Mouse (Mus musculus) intestine, embryonic 16.5 days (tissue): ENCODE data around the gene Hint1. TPM values are rescaled to one million over a fixed set of nuclear protein-coding genes. Genes with fewer than 3 reads are reported as not detected.

Experiments
- ATAC-seq: fragments of 200-750 bp; cut with Nextera tagmentation; 2 replicates; pipeline ENCODE4 v1.8.0; 2017; ENCODE audit warnings: moderate TSS enrichment, moderate library complexity
- H3K27ac ChIP-seq: fragments of 300-500 bp; sonication (generic); 2 replicates; pipeline ENCODE4 v1.5.1; 2014; ENCODE audit warnings: mild to moderate bottlenecking, low read length
- H3K27me3 ChIP-seq: fragments of 300-500 bp; sonication (generic); replicated peaks from 2 replicates; pipeline ENCODE4 v1.6.1; 2014; ENCODE audit warnings: low read length, control low read depth, mixed read lengths; ENCODE audit not compliant: control insufficient read depth, insufficient read depth
- H3K36me3 ChIP-seq: fragments of 300-500 bp; sonication (generic); 2 replicates; pipeline ENCODE4 v1.6.1; 2014; ENCODE audit warnings: low read length, control low read depth; ENCODE audit not compliant: control insufficient read depth, insufficient read depth
- H3K4me1 ChIP-seq: fragments of 300-500 bp; sonication (generic); 2 replicates; pipeline ENCODE4 v1.6.1; 2014; ENCODE audit warnings: low read length, control low read depth, mixed read lengths; ENCODE audit not compliant: control insufficient read depth, insufficient read depth
- H3K4me2 ChIP-seq: fragments of 300-500 bp; sonication (generic); 2 replicates; pipeline ENCODE4 v1.6.1; 2014; ENCODE audit warnings: low read depth, low read length, control low read depth
- H3K4me3 ChIP-seq: fragments of 300-500 bp; sonication (generic); 2 replicates; pipeline ENCODE4 v1.5.1; 2014; ENCODE audit warnings: mild to moderate bottlenecking, low read length
- H3K9ac ChIP-seq: fragments of 300-500 bp; sonication (generic); 2 replicates; pipeline ENCODE4 v1.6.1; 2014; ENCODE audit warnings: low read depth, low read length
- H3K9me3 ChIP-seq: fragments of 300-500 bp; sonication (generic); 2 replicates; pipeline ENCODE4 v1.6.1; 2016; ENCODE audit warnings: low read length, control low read depth; ENCODE audit not compliant: control insufficient read depth
- WGBS: fragments of 180-500 bp; shearing (Covaris S2); extraction: QIAGEN DNeasy Blood & Tissue Kit; methylation state at CpG from one replicate; pipeline ENCODE4 v1.1.7; 2014; 5-methylcytosine and 5-hydroxymethylcytosine counted together
- polyA plus RNA-seq: library from polyadenylated mRNA; unstranded; fragments of >200 nt; fragmentation: Nextera tagmentation; extraction: Ambion mirVana; gene quantifications from 2 replicates; pipeline ENCODE4 v1.2.1, GENCODE M21; 2015

Hint1 gene
- polyA plus RNA-seq, 1 experiment from 2014 or later = 732 TPM

DNA sequence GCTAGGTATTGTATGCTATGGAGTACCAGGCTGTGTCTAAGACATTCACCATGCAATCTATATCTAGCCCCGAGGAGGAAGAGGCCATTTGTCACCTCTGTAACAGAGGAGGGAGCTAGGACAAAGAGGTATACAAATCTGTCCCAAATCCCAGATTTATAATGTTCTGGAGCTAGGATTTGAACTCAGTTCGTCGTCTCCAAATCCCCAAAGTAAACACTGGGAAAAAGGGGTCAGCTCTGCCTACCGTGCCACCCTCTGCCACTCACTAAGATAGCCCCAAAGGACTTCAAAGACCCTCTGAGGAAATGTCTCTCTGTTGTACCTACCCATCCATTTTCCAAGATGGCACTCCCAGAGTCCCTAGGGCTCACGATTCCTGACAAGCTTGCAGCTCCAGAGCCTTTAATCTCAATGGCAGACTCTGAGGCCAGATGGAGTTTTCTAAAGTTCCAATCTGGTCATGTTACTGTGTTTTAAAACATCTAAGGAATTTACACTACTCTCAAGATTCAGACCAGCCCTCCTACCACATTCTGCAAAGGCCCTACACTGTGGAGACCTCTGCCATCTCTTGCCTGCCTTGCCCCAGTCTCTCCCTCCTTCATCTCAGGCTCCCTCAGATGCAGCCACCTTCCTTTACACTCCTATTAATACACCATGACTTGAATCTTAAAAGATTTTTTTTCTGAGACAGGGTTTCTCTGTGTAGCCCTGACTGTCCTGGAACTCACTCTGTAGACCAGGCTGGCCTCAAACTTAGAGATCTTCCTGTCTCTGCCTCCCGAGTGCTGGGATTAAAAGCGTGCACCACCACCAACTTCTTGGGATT, 45.7 kb downstream of the Hint1 start:
- H3K4me3 ChIP-seq = no peak overlapping the region
- 77% methylated on average over 7 of the region's 7 CpGs for WGBS
- no peaks in the 10 kb centered on the region for H3K9me3 ChIP-seq
- H3K36me3 ChIP-seq = peaks cover 10% of the 10 kb centered on the region
- H3K4me1 ChIP-seq = peaks cover 3% of the 10 kb centered on the region; the same call in 1 of the 2 replicates
- no peaks in the 10 kb centered on the region for H3K27me3 ChIP-seq
- no peak overlapping the region for H3K27ac ChIP-seq
- no peak for ATAC-seq
- H3K4me2 ChIP-seq = no peak overlapping the region
- no peak overlapping the region for H3K9ac ChIP-seq

GRCm38 (mm10) chr11:54912503-54913316, 46.5 kb downstream of the Hint1 start:
- H3K4me2 ChIP-seq = no peak overlapping the region
- no peaks in the 10 kb centered on the region for H3K27me3 ChIP-seq
- no peak overlapping the region for H3K27ac ChIP-seq
- H3K4me1 ChIP-seq = no peaks in the 10 kb centered on the region
- 82% methylated on average over 9 of the region's 9 CpGs for WGBS
- H3K36me3 ChIP-seq = peaks cover 11% of the 10 kb centered on the region
- no peak for ATAC-seq
- H3K9me3 ChIP-seq = no peaks in the 10 kb centered on the region
- no peak overlapping the region for H3K9ac ChIP-seq
- no peak overlapping the region for H3K4me3 ChIP-seq

DNA sequence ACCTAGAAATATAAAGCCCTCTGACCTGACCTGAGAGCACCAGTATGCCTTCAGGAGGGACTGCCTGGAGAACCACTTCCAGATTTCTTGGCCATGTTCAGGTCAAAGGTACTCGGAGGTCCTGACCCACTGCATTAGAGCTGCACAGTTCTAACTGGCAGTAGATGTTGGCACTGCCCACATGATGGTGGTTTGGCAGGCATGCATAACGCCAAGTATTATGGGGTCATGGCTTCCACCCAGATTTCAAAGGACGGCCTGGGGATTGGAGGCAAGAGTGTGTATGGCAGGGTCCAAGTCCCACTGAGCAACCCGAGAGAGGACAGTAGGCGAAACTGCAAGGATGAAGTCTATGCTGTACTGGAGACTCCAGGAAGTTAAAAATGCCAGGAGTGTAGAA, 47.7 kb downstream of the Hint1 start:
- ATAC-seq = no peak
- 97% methylated on average over 5 of the region's 5 CpGs for WGBS
- Histone ChIP-seq H3K4me2 (no peak overlapping the region), H3K9ac (no peak overlapping the region), H3K9me3 (no peaks in the 10 kb centered on the region), H3K27me3 (no peaks in the 10 kb centered on the region), H3K4me1 (no peaks in the 10 kb centered on the region), H3K36me3 (peaks cover 15% of the 10 kb centered on the region), H3K4me3 (no peak overlapping the region), H3K27ac (no peak overlapping the region)

DNA sequence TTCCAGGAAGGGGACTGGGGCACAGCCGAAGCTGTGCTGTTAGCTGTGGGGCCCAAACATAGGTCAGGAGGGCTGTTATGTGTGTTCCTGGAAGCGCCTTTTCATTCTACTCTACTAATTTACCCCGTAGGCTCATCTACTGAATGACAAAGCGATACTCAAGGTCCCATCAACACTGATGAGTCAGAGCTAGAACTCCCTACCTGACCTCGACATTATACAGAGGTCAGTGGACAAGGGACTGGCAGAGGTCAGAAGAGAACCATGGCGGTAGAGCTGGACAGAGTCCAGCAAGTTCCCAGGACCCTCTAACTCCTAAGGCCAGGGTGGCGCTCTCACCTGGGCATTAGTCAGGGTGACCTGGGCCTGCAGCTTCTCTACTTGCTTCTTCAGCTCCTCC, 51.3 kb downstream of the Hint1 start:
- Histone ChIP-seq H3K27ac (no peak overlapping the region; the same call in 1 of the 2 replicates), H3K27me3 (no peaks in the 10 kb centered on the region), H3K9ac (no peak overlapping the region), H3K9me3 (no peaks in the 10 kb centered on the region), H3K4me1 (peaks cover 15% of the 10 kb centered on the region), H3K4me2 (no peak overlapping the region), H3K36me3 (peaks cover 20% of the 10 kb centered on the region), H3K4me3 (no peak overlapping the region)
- WGBS = 95% methylated on average over 7 of the region's 7 CpGs
- no peak for ATAC-seq

DNA sequence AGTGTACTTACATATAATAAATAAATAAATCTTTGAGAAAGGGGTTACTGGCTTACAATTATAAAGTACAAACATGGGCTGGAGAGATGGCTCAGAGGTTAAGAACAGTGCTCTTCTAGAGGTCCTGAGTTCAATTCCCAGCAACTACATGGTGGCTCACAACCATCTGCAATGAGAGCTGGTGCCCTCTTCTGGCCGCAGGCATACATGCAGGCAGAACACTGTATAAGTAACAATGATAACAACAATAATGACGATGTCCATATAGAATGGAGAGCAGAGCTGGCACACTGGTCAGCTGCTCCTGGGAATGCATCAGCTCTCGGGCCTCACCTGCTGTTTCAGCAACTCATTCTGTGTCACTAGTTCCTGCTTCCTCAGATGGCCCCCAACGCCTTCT, 52.1 kb downstream of the Hint1 start:
- no peak overlapping the region for H3K4me2 ChIP-seq
- ATAC-seq = no peak
- peaks cover 23% of the 10 kb centered on the region for H3K36me3 ChIP-seq
- 93% methylated on average over 4 of the region's 4 CpGs for WGBS
- H3K9me3 ChIP-seq = no peaks in the 10 kb centered on the region
- H3K4me1 ChIP-seq = peaks cover 15% of the 10 kb centered on the region
- no peak overlapping the region for H3K27ac ChIP-seq
- no peaks in the 10 kb centered on the region for H3K27me3 ChIP-seq
- no peak overlapping the region for H3K4me3 ChIP-seq
- no peak overlapping the region for H3K9ac ChIP-seq

Other genes with a start within 250 kb of the Hint1 start
- gene Cdc42se2, start 78.7 kb upstream of the Hint1 start, polyA plus RNA-seq = 70.0 and 72.9 TPM in 2 replicates
- 9.7 and 12.7 TPM in 2 replicates for gene Lyrm7, start 5.5 kb upstream of the Hint1 start, polyA plus RNA-seq
- 511 and 784 TPM in 2 replicates for gene Gpx3, start 36.1 kb downstream of the Hint1 start, polyA plus RNA-seq
- gene Tnip1, start 96.5 kb downstream of the Hint1 start, polyA plus RNA-seq = 27.2 and 28.1 TPM in 2 replicates
- 235 and 247 TPM in 2 replicates for gene Anxa6, start 167.1 kb downstream of the Hint1 start, polyA plus RNA-seq
- gene Ccdc69, start 211.7 kb downstream of the Hint1 start, polyA plus RNA-seq = 2.3 and 3.0 TPM in 2 replicates
- gene Gm2a, start 231.7 kb downstream of the Hint1 start, polyA plus RNA-seq = 20.3 and 21.7 TPM in 2 replicates